Mouse (Mus musculus) midbrain, embryonic 15.5 days (tissue): Measurements from ENCODE around the gene Hdac7. TPM values are rescaled to one million over a fixed set of nuclear protein-coding genes. Genes with fewer than 3 reads are reported as not detected.

Experiments
- ATAC-seq: fragments of 200-750 bp; cut with Nextera tagmentation; replicated peaks from 2 replicates; pipeline ENCODE4 v1.8.0; 2017; ENCODE audit warnings: moderate TSS enrichment
- H3K27ac ChIP-seq: fragments of 300-500 bp; sonication (generic); 2 replicates; pipeline ENCODE4 v1.5.1; 2015; ENCODE audit warnings: mild to moderate bottlenecking, inconsistent platforms
- H3K27me3 ChIP-seq: fragments of 300-500 bp; sonication (generic); replicated peaks from 2 replicates; pipeline ENCODE4 v1.6.1; 2015; ENCODE audit warnings: inconsistent platforms
- H3K36me3 ChIP-seq: fragments of 300-500 bp; sonication (generic); replicated peaks from 2 replicates; pipeline ENCODE4 v1.6.1; 2015; ENCODE audit warnings: inconsistent platforms
- H3K4me1 ChIP-seq: fragments of 300-500 bp; sonication (generic); 2 replicates; pipeline ENCODE4 v1.6.1; 2015; ENCODE audit warnings: inconsistent platforms
- H3K4me2 ChIP-seq: fragments of 300-500 bp; sonication (generic); 2 replicates; pipeline ENCODE4 v1.6.1; 2015; ENCODE audit warnings: inconsistent platforms, mild to moderate bottlenecking, moderate library complexity
- H3K4me3 ChIP-seq: fragments of 300-500 bp; sonication (generic); 2 replicates; pipeline ENCODE4 v1.5.1; 2015; ENCODE audit warnings: mild to moderate bottlenecking, inconsistent platforms
- H3K9ac ChIP-seq: fragments of 300-500 bp; sonication (generic); 2 replicates; pipeline ENCODE4 v1.6.1; 2015; ENCODE audit warnings: mild to moderate bottlenecking, inconsistent platforms
- H3K9me3 ChIP-seq: fragments of 300-500 bp; sonication (generic); 2 replicates; pipeline ENCODE4 v1.6.1; 2016; ENCODE audit warnings: inconsistent platforms
- WGBS: fragments of 180-500 bp; shearing (Covaris S2); methylation state at CpG from one replicate; pipeline ENCODE4 v1.1.7; 2015; ENCODE audit warnings: mixed read lengths; 5-methylcytosine and 5-hydroxymethylcytosine counted together
- polyA plus RNA-seq: library from polyadenylated mRNA; unstranded; fragments of >200 nt; fragmentation: Nextera tagmentation; extraction: Ambion mirVana; gene quantifications from 2 replicates; pipeline ENCODE4 v1.2.1, GENCODE M21; 2015

The Hdac7 gene
- 31.8 and 34.5 TPM in 2 replicates for polyA plus RNA-seq

DNA sequence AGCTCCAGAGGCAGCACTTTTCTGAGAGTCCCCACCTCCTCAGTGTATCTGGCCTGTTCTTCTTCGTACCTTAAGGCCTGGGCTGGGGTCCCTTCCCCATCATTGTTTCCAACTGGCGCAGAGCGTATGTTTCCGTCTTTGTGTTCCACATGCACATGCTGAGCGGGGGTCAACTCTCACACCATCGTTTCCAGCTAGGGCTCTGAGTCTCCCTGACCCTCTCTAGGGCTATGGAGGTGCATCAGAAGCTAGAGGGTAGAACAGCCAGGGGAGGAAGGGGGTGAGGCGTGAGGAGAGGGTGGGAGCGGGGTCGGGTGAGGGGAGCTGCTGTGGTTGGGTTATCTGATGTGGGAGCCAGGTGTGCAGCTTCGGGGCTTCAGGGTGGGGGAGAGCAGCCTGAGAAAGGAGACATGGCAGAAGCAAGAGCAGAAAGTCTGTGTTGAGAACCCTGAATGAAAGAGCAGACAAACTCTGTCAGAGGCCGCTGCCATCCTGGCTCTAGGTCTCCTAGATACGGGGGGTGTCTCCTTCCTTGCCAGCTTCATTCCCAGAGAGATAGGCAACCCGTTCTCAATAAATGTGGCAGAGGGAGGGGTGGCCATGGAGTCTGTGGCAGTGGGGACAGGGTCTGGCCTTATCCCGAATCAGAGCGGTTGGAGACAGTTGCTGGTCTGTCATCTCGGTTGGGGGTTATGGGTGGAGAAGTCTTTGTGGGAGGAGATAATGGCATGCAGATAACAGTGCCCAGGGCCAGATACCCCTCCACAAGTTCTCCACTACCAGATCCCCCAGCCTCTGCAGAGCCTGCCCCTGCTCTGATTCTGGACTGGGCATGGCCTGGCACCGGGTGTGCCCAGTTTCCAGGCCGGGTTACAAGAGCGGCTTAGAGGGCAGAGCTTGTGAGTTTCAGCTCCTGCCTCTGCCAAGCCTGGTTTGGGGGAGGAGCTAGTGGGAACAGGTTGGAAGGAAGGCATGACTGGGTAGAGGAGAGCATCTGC lies at the start of gene Hdac7:
Hdac7 (minus strand) TSS at position 466 of the 998 bp plus-strand sequence.
- Histone ChIP-seq H3K27ac (no peak within 1 kb of the TSS), H3K27me3 (no peaks in the 10 kb centered on the region), H3K9ac (no peak within 1 kb of the TSS), H3K9me3 (no peaks in the 10 kb centered on the region), H3K4me2 (no peak within 1 kb of the TSS), H3K4me3 (no peak within 1 kb of the TSS), H3K4me1 (peaks cover 1% of the 10 kb centered on the region; the same call in 1 of the 2 replicates), H3K36me3 (no peaks in the 10 kb centered on the region)
- no peak for ATAC-seq
- 75% methylated on average over 19 of the region's 19 CpGs for WGBS

DNA sequence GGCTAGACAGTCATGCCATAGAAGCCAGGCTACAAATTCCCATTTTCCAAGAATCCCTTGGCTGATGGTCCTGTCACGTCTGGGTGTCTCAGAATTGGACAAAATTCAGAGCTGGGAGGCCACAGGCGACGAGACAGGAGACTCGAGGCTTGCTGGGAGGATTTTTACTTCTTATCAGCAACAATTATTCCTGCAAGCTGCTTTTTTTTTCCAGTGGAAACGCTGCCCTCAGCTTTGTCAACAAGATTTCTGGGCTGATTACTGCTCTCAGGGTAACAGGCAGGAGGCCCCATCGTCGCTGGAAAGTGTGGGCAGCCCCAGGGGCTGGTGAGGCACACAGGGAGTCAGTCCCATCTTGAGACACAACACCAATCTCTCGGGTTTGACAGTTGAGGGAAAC lies 48.2 kb upstream of the Hdac7 start:
- Histone ChIP-seq H3K4me3 (no peak overlapping the region), H3K36me3 (no peaks in the 10 kb centered on the region), H3K9ac (no peak overlapping the region), H3K4me1 (no peaks in the 10 kb centered on the region), H3K27ac (no peak overlapping the region), H3K9me3 (no peaks in the 10 kb centered on the region), H3K27me3 (no peaks in the 10 kb centered on the region), H3K4me2 (no peak overlapping the region)
- 72% methylated on average over 8 of the region's 8 CpGs for WGBS
- no peak for ATAC-seq

DNA sequence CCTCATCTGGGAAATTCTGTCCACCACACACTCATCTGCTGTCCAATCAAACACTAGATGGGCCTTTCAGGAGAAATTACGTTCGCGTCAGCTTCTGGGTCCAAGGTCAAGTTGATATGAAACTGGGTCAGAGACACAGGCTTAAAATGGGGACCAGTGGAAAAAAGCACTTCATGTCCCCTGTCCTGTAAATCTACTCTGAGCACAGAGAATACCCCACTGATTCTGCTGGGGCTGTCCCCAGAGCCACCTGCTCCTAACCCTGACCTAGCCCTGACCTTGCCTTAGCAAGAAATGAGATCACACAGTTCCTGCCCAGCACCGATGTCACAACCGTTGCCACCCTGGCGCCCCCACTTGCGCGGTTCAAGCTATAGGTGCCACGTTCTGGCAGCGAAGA lies 46.1 kb upstream of the Hdac7 start:
- Histone ChIP-seq H3K27ac (no peak overlapping the region), H3K4me2 (no peak overlapping the region), H3K4me3 (no peak overlapping the region), H3K27me3 (no peaks in the 10 kb centered on the region), H3K36me3 (no peaks in the 10 kb centered on the region), H3K4me1 (no peaks in the 10 kb centered on the region), H3K9ac (no peak overlapping the region), H3K9me3 (no peaks in the 10 kb centered on the region)
- ATAC-seq, result no peak
- WGBS, result 87% methylated on average over 10 of the region's 10 CpGs

DNA sequence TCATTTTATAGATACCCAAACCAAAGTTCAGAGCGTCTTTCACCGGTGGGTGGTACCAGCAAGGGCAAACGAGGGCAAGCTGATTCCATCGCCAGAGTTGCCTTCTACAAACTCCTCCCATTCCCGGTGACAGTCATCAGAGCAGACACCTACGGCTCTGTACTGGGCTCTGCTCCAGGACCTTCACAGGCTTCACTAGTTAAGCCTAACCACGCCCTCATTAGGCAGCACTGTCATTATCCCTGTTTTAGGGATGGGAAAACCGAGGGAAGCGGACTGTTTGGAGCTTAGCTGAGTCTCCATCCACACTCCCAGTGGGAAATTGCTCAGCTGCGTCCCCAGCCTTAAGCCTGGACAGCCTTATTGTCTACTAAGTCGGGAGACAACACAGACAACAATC lies 45.7 kb upstream of the Hdac7 start:
- Histone ChIP-seq H3K36me3 (no peaks in the 10 kb centered on the region), H3K9me3 (no peaks in the 10 kb centered on the region), H3K4me1 (no peaks in the 10 kb centered on the region), H3K4me3 (no peak overlapping the region), H3K27me3 (no peaks in the 10 kb centered on the region), H3K9ac (no peak overlapping the region), H3K4me2 (no peak overlapping the region), H3K27ac (no peak overlapping the region)
- ATAC-seq, result no peak
- whole genome bisulfite sequencing, result 53% methylated on average over 11 of the region's 11 CpGs

DNA sequence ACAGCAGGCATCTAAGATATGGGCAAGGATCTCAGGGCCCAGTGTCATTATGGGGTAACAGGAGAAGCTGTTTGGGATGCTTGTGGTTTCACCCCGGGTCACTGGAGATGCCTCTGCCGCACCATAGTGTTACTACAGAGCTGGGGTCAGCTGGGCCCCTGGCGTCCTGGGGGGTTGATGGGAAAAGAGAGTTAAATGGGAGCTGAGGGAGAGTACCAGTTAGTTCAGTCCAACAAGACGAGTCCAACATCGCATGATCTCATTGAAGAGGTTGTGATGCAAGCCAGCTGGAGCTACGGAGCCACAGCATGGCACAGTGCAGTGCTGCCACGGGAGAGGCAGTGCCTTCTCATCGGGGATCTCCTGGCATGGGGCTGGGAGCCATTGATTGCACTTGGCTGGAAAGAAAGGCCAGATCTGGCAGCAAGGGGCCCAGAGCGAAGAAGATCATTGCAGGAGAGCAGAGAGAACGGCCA lies 43.3 kb upstream of the Hdac7 start:
- H3K4me3 ChIP-seq, result no peak overlapping the region
- H3K27ac ChIP-seq, result no peak overlapping the region
- no peaks in the 10 kb centered on the region for H3K9me3 ChIP-seq
- no peak for ATAC-seq
- H3K36me3 ChIP-seq, result no peaks in the 10 kb centered on the region
- H3K4me1 ChIP-seq, result no peaks in the 10 kb centered on the region
- H3K9ac ChIP-seq, result no peak overlapping the region
- 81% methylated on average over 10 of the region's 10 CpGs for WGBS
- no peak overlapping the region for H3K4me2 ChIP-seq
- H3K27me3 ChIP-seq, result no peaks in the 10 kb centered on the region

DNA sequence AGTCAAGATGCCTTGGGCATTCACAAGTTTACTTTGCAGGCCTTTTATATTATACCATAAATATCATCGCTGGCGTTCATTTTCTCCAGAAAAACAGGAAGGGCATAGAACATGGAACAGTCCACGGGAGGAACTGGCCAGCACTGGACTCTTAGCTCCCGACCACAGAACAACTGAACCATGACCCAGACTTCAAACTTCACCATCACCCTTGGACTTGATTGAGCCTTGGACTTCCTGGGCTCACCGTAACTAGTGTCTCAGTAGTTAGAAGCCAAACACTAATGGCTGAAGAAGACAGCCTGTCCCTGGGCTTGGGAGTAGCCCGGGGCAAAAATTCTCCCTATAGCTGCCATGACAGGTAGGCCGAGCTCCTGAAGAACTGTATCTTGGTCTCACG lies 37.1 kb upstream of the Hdac7 start:
- WGBS, result 94% methylated on average over 8 of the region's 8 CpGs
- Histone ChIP-seq H3K9ac (no peak overlapping the region), H3K4me2 (no peak overlapping the region), H3K27me3 (no peaks in the 10 kb centered on the region), H3K9me3 (no peaks in the 10 kb centered on the region), H3K27ac (no peak overlapping the region), H3K4me3 (no peak overlapping the region), H3K4me1 (no peaks in the 10 kb centered on the region), H3K36me3 (no peaks in the 10 kb centered on the region)
- ATAC-seq, result no peak

DNA sequence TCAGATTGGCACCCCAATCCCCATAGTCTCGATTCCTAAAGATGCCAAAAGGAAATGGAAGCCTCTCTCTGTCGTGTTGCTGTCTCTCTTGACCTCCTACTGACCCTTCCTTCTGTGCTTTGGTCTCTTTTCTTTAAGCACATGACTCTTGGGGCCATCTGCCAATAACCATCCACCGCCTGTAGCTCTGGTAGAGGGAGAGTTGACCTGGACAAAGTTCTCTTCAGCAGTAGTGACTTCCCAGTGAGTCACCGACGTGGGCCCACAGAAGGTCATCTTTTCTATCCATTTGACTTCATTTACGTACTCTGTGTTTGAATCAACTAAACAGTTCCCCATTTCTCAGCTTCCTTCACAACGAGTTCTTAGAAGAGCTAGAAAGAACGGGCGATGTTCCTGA lies 36.1 kb upstream of the Hdac7 start:
- Histone ChIP-seq H3K4me1 (no peaks in the 10 kb centered on the region), H3K36me3 (no peaks in the 10 kb centered on the region), H3K4me2 (no peak overlapping the region), H3K27me3 (no peaks in the 10 kb centered on the region), H3K9ac (no peak overlapping the region), H3K27ac (no peak overlapping the region), H3K4me3 (no peak overlapping the region), H3K9me3 (no peaks in the 10 kb centered on the region)
- ATAC-seq, result no peak
- 81% methylated on average over 9 of the region's 9 CpGs for WGBS

DNA sequence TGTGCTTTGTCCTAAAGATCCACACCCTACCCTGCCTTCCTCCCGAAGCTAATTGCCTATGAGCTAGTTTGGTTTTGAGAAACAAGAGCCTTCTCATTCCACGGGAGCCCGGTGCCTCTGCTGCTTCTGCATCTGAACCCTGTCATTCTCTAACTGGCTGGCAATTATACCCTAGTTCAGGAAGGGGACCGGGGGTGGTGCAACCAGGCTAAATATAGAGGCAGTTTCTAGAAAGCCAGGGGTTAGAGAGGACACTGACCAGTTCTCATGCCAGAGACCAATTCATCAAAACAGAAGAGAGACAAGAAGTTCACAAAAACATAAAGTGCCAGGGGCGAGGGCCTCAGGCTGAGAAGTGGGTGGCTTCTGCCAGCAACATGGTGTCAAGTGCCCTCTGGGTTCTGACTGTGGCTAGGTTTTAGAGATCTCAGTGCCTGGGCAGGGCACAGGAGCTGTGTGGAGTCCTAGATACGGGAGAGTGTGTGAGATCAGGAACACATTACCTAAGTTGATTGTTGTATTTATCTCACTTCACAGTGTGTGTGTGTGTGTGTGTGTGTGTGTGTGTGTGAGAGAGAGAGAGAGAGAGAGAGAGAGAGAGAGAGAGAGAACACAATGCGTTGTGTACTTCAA lies 34.5 kb upstream of the Hdac7 start:
- no peak for ATAC-seq
- 78% methylated on average over 7 of the region's 7 CpGs for WGBS

DNA sequence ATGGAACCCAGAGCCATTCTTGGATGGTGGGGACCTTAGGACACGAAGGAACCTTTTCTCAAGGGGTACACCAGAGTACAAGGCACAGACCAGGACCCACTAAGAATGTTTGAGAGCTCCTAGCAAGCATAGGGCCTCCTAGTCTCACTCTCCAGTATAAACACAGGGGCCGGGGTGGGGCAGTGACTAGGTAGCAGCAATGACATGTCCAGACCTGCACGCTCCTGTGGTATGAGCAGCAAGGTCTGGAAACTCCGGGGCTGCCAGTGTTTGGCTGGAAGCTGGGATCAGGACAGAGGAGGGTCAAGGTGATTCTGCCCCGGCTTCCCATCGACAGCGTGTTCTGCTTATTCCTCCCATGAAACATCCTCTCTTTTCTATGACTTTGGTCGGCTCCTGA lies 31.5 kb upstream of the Hdac7 start:
- no peak overlapping the region for H3K27ac ChIP-seq
- no peak overlapping the region for H3K4me3 ChIP-seq
- H3K4me2 ChIP-seq, result no peak overlapping the region
- no peaks in the 10 kb centered on the region for H3K36me3 ChIP-seq
- H3K9me3 ChIP-seq, result no peaks in the 10 kb centered on the region
- no peaks in the 10 kb centered on the region for H3K27me3 ChIP-seq
- ATAC-seq, result no peak
- no peak overlapping the region for H3K9ac ChIP-seq
- WGBS, result 90% methylated on average over 8 of the region's 8 CpGs
- no peaks in the 10 kb centered on the region for H3K4me1 ChIP-seq

More for the DNA sequence above, 34.5 kb upstream of the Hdac7 start:
- Histone ChIP-seq H3K4me3 (no peak overlapping the region), H3K4me1 (no peaks in the 10 kb centered on the region), H3K36me3 (no peaks in the 10 kb centered on the region), H3K4me2 (no peak overlapping the region), H3K9ac (no peak overlapping the region), H3K27ac (no peak overlapping the region), H3K27me3 (no peaks in the 10 kb centered on the region), H3K9me3 (no peaks in the 10 kb centered on the region)

DNA sequence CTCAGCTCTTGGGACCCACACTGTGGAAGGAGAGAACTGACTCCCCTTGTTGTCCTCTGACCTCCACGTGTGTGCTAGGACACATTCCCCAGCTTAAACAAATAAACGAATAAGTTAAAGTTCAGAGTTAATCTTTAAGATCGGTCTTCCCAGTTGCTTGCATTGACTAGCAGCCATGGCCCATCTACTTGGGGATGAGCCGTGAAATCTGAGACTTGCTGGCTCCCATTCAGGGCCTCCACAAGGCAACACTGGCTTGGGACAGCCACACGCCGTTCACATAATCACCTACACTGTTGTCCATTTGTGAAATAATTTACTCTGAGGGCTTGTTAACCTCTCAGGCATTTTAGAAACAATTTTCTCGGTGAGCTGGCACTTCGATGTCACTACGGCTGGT lies 29.4 kb upstream of the Hdac7 start:
- H3K9me3 ChIP-seq, result no peaks in the 10 kb centered on the region
- 80% methylated on average over 9 of the region's 9 CpGs for WGBS
- no peak overlapping the region for H3K9ac ChIP-seq
- ATAC-seq, result no peak
- no peaks in the 10 kb centered on the region for H3K27me3 ChIP-seq
- no peak overlapping the region for H3K4me2 ChIP-seq
- H3K4me1 ChIP-seq, result no peaks in the 10 kb centered on the region
- no peak overlapping the region for H3K4me3 ChIP-seq
- H3K27ac ChIP-seq, result no peak overlapping the region
- no peaks in the 10 kb centered on the region for H3K36me3 ChIP-seq

DNA sequence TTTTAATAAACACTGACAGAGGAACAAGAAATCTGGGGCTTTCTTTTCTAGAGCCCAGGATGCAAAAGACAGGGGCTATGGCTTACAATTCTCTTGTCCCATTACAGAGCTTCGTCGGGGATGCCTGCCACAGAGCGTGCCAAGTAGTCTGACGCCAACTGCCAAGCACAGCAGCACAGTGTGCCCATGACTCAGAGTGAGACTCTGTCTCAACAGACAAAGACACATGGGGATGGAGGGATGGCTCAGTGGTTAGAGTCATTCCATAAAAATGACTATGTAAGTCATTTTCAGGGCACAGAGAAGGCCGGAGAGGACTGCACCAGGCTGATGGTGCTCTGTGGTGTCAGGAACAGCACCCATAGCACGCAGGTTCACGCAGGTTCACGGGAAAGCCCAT lies 27.9 kb upstream of the Hdac7 start:
- Histone ChIP-seq H3K4me2 (no peak overlapping the region), H3K4me1 (no peaks in the 10 kb centered on the region), H3K4me3 (no peak overlapping the region), H3K27me3 (no peaks in the 10 kb centered on the region), H3K36me3 (no peaks in the 10 kb centered on the region), H3K27ac (no peak overlapping the region), H3K9ac (no peak overlapping the region), H3K9me3 (no peaks in the 10 kb centered on the region)
- ATAC-seq, result no peak
- 90% methylated on average over 8 of the region's 8 CpGs for WGBS

DNA sequence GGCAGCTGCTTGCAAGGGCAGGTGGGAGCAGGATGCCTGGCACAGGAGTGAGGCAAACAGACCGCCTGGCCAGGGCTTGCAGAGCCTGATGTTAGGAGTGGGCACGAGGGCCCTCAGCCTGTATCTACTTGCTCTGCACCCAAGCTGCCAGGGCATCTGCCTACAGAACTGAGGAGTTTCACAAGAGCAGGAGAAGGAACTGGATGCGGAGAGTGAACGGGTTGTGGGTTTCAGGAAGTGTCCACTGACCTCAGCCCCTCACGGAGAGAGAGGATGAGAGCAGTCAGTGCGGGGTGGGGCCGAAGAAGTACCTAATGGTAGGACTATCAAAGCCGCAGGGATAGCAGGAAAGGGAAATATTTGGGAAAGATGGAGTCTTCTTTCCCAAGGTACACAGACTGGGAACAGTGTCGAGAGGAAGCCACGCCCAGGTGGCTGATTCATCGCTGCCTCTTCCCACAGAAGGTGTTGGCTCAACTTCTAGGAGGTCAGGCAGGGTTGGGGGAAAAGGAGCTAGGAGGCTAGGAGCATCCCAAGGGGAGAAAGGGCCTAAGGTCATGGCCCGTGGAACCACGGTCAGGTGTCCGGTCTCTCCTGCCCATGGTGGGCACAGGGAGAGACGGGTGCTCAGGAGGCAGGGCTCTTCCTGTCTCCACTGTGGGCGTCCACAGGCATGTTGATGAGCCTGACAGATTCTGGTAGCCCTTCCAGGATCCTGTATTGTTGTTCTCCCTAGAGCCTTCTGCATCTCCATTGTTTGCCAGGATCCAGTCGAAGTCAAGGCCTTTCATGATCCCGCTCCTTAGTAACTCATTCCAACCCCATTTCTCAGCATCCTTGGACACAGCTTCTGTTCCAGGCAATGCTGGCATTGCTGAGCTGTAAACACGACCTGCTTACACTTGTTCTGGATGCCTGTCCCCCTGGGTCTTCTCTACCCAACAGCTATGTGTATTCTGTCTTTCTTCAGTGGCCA lies 27.0 kb upstream of the Hdac7 start:
- ATAC-seq, result no peak
- H3K4me1 ChIP-seq, result no peaks in the 10 kb centered on the region
- H3K4me3 ChIP-seq, result no peak overlapping the region
- no peak overlapping the region for H3K27ac ChIP-seq
- WGBS, result 86% methylated on average over 19 of the region's 19 CpGs
- H3K4me2 ChIP-seq, result no peak overlapping the region
- no peaks in the 10 kb centered on the region for H3K27me3 ChIP-seq
- no peak overlapping the region for H3K9ac ChIP-seq
- H3K9me3 ChIP-seq, result no peaks in the 10 kb centered on the region
- no peaks in the 10 kb centered on the region for H3K36me3 ChIP-seq
